Mouse (Mus musculus): ENCODE measurements at regions not wholly inside any gene's neighbourhood (a gene's known extent, or its start where the extent isn't known, plus 50 kb on each side); places are given as distances from the start of the nearest gene placed in this dataset.

DNA sequence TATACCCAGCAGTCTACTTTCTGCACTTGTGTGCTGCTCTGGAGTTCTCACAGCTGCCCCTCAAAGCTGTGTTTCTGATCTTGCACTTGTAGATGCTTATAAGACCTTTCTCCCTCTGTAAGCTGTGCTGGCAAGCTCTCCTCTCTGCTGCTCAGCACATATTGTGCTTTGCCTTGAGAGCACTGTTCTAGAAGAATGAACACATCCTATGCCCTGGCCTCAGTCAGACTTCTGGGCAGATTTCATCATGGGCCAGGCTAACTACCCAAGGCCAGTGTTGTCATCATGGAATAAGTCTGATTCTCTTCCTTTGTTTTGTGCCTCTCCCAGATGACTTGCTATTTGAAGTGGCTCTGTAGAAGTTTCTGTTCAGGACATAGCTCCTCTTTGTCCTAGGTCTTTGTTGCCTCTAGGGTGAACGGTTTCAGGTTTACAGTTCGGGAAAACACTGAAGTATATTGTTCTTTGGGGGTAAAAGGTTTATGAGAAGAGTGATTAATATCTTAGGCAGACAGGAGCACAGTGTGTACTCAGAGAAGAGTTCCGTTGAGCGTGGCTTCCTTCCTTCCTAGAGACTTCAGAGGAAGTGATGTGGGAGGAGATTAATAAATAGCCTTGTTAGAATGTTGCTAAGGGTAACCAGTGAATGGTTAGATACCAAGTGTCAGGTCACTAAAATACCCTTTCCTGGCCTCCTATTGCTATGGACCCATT is 70.8 kb downstream of the Pcdh18 start:
- TF ChIP-seq GATA1 (IDR thresholded peaks at IDR 0.05; ENCODE audit: borderline replicate concordance, low read length) = no peak
- no peak for TF ChIP-seq FLI1 (IDR thresholded peaks at IDR 0.05; ENCODE audit: low read length)
- no peaks in the 10 kb centered on the region for H3K9me3 ChIP-seq
- no peak overlapping the region for H3K4me3 ChIP-seq (replicated peaks)
- no peaks in the 10 kb centered on the region for H3K36me3 ChIP-seq (replicated peaks; ENCODE audit: low read length)
- no peaks in the 10 kb centered on the region for H3K27me3 ChIP-seq (replicated peaks)
- no peaks in the 10 kb centered on the region for H3K4me1 ChIP-seq

DNA sequence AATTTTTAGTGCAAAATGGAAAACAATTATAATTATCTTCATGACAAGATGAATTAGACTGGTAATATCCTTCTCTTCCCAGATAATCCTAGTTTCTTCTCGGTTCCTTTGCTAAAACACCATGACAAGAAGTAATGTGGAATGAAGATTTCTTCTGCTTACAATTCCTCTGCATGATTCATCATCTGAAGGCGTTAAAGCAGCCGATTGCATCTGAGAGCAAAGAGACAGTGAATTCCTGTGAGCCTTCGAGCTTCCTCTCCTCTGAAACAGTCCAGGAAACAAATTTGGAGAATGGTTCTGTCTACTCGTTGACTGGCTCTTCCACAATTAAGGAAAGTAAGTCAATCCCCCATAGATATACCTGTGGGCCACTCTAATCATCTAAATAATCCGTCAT is 82.2 kb downstream of the Pcdh18 start:
- Histone ChIP-seq H3K27me3 (replicated peaks) (no peaks in the 10 kb centered on the region), H3K4me1 (no peaks in the 10 kb centered on the region), H3K4me3 (replicated peaks) (no peak overlapping the region), H3K9me3 (no peaks in the 10 kb centered on the region), H3K36me3 (replicated peaks; ENCODE audit: low read length) (no peaks in the 10 kb centered on the region)
- TF ChIP-seq GATA1 (IDR thresholded peaks at IDR 0.05; ENCODE audit: borderline replicate concordance, low read length) (no peak), FLI1 (IDR thresholded peaks at IDR 0.05; ENCODE audit: low read length) (no peak)

DNA sequence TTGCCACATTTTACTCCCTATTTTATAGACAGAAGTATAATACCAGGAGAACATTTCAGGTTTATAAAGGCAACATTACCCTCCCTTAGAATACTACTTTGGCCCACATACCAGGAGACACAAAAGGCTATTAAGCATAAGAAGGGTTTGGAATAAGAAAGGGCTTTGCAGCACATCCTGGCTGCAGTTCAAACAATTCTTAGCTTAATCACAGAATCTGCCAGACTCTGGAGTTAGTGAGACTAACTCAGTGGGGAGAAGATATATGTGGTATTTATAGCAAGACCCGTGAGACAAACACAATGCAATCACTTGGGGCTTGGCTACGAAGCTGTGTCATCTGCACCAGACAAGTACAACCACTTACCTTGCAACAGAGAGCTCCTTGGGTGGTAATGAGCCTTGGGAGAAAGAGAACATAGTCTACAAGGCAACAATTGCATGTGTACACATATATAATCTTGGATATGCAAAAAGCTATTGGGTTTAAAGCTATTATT is 84.4 kb downstream of the Pcdh18 start:
- no peaks in the 10 kb centered on the region for H3K36me3 ChIP-seq (replicated peaks; ENCODE audit: low read length)
- TF ChIP-seq GATA1 (IDR thresholded peaks at IDR 0.05; ENCODE audit: borderline replicate concordance, low read length) (no peak), FLI1 (IDR thresholded peaks at IDR 0.05; ENCODE audit: low read length) (no peak)
- H3K4me3 ChIP-seq (replicated peaks) = no peak overlapping the region
- no peaks in the 10 kb centered on the region for H3K27me3 ChIP-seq (replicated peaks)
- H3K4me1 ChIP-seq = no peaks in the 10 kb centered on the region
- no peaks in the 10 kb centered on the region for H3K9me3 ChIP-seq

GRCm38 (mm10) chr3:49667543-49668338 is 89.4 kb downstream of the Pcdh18 start:
- no peak for TF ChIP-seq FLI1 (IDR thresholded peaks at IDR 0.05; ENCODE audit: low read length)
- no peak for TF ChIP-seq GATA1 (IDR thresholded peaks at IDR 0.05; ENCODE audit: borderline replicate concordance, low read length)
- Histone ChIP-seq H3K4me1 (no peaks in the 10 kb centered on the region), H3K4me3 (replicated peaks) (no peak overlapping the region), H3K27me3 (replicated peaks) (no peaks in the 10 kb centered on the region), H3K36me3 (replicated peaks; ENCODE audit: low read length) (no peaks in the 10 kb centered on the region), H3K9me3 (no peaks in the 10 kb centered on the region)

DNA sequence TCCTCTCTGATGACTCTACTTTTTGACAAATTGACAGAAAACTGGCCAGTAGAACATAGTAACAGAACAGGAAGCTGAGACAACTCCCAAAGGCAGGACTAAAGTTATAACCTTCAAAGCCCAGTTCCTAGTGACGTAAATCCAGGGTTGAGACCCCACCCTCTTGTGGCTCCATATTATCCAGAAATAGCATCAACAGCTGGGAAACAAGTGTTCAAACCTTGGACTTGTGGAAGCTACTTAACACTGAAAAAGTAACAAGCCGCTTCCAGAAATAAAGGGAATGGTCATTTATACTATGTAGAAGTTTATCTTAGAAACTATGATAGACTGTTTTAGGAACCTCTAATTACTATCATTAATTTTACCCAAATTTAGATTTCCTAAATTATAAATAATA is 90.6 kb downstream of the Pcdh18 start:
- Histone ChIP-seq H3K27me3 (replicated peaks) (no peaks in the 10 kb centered on the region), H3K36me3 (replicated peaks; ENCODE audit: low read length) (no peaks in the 10 kb centered on the region), H3K4me1 (no peaks in the 10 kb centered on the region), H3K9me3 (no peaks in the 10 kb centered on the region), H3K4me3 (replicated peaks) (no peak overlapping the region)
- no peak for TF ChIP-seq FLI1 (IDR thresholded peaks at IDR 0.05; ENCODE audit: low read length)
- no peak for TF ChIP-seq GATA1 (IDR thresholded peaks at IDR 0.05; ENCODE audit: borderline replicate concordance, low read length)

DNA sequence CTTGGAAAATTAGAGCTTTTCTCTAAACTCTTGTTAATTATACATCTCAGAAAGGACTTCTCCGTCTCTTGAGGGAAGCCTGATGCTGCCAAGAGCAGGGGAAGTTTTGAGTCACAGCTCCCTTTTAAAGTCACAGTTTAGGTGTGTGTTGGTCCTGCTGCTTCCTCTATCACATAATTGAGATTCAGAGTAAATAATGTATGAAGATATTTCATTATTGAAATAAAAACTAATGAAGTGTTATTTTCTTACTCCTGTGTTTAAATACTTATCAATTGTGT is 108.3 kb downstream of the Pcdh18 start:
- Histone ChIP-seq H3K4me3 (replicated peaks) (no peak overlapping the region), H3K36me3 (replicated peaks; ENCODE audit: low read length) (no peaks in the 10 kb centered on the region), H3K4me1 (no peaks in the 10 kb centered on the region), H3K9me3 (peaks cover 4% of the 10 kb centered on the region; the same call in 1 of the 2 replicates), H3K27me3 (replicated peaks) (no peaks in the 10 kb centered on the region)
- TF ChIP-seq GATA1 (IDR thresholded peaks at IDR 0.05; ENCODE audit: borderline replicate concordance, low read length) (no peak), FLI1 (IDR thresholded peaks at IDR 0.05; ENCODE audit: low read length) (no peak)

GRCm38 (mm10) chr3:49648040-49648894 is 108.9 kb downstream of the Pcdh18 start:
- TF ChIP-seq GATA1 (IDR thresholded peaks at IDR 0.05; ENCODE audit: borderline replicate concordance, low read length) (no peak), FLI1 (IDR thresholded peaks at IDR 0.05; ENCODE audit: low read length) (no peak)
- no peak overlapping the region for H3K4me3 ChIP-seq (replicated peaks)
- no peaks in the 10 kb centered on the region for H3K4me1 ChIP-seq
- H3K36me3 ChIP-seq (replicated peaks; ENCODE audit: low read length) = no peaks in the 10 kb centered on the region
- H3K27me3 ChIP-seq (replicated peaks) = no peaks in the 10 kb centered on the region
- peaks cover 8% of the 10 kb centered on the region; the same call in 1 of the 2 replicates for H3K9me3 ChIP-seq

DNA sequence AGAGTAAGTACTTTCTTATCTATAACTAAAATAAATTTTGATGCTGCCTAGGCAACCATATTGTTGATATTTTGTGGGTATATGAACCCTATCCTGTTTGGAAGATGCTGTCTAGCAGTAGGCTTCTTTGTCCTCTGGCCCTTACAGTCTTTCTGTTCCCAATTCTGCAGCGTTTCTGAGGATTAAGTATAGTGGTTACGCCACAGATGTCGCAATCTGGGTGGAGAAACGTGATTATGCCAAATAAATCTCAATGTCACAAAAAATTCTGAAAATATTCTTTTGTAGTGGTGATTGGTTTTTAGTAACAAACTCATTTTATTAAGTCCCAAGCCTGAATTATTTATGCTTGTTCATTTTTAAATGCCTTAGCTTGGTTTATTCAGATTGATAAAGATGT is 112.1 kb downstream of the Pcdh18 start:
- H3K36me3 ChIP-seq (replicated peaks; ENCODE audit: low read length) = no peaks in the 10 kb centered on the region
- no peaks in the 10 kb centered on the region for H3K27me3 ChIP-seq (replicated peaks)
- H3K4me3 ChIP-seq (replicated peaks) = no peak overlapping the region
- H3K4me1 ChIP-seq = no peaks in the 10 kb centered on the region
- H3K9me3 ChIP-seq = peaks cover 8% of the 10 kb centered on the region; the same call in 1 of the 2 replicates
- TF ChIP-seq FLI1 (IDR thresholded peaks at IDR 0.05; ENCODE audit: low read length) = no peak
- TF ChIP-seq GATA1 (IDR thresholded peaks at IDR 0.05; ENCODE audit: borderline replicate concordance, low read length) = no peak

DNA sequence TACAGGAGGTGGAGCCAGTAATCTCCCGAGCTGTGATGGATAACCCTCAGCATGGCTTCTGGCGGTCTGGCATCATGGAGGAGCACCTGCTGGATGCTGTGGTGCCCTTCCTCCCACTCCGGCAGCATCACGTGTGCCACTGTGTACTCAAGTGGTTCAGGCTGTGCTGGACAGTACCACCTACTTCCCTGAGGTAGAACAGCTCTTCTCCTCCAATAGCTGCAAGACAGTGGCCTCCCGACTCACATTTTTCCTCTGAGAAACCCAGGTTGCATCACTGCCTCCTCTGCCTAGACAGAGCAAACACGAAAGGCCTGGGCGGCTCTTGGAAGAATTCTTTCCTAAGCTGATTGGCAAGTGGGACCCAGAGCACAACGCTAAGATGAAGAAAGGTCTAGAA is 113.3 kb downstream of the Pcdh18 start:
- H3K4me1 ChIP-seq = no peaks in the 10 kb centered on the region
- no peaks in the 10 kb centered on the region for H3K27me3 ChIP-seq (replicated peaks)
- peak overlapping the region; percentile 47 for H3K4me3 ChIP-seq (replicated peaks)
- TF ChIP-seq GATA1 (IDR thresholded peaks at IDR 0.05; ENCODE audit: borderline replicate concordance, low read length) (no peak), FLI1 (IDR thresholded peaks at IDR 0.05; ENCODE audit: low read length) (no peak)
- peaks cover 8% of the 10 kb centered on the region; the same call in 1 of the 2 replicates for H3K9me3 ChIP-seq
- H3K36me3 ChIP-seq (replicated peaks; ENCODE audit: low read length) = no peaks in the 10 kb centered on the region
